Mouse (Mus musculus): Measurements from ENCODE around the gene Amdhd2. TPM values are rescaled to one million over a fixed set of nuclear protein-coding genes. Genes with fewer than 3 reads are reported as not detected.

Gene Amdhd2
- polyA plus RNA-seq, 1 experiment from 2014 or later = 28.8 TPM

- Histone ChIP-seq H3K9ac (replicated peaks; ENCODE audit: low read depth, low read length) (no peak overlapping the region), H3K4me1 (ENCODE audit: control insufficient read depth, insufficient read depth, low read length) (no peaks in the 10 kb centered on the region), H3K27ac (ENCODE audit: low read depth, low read length) (no peak overlapping the region), H3K27me3 (ENCODE audit: control insufficient read depth, insufficient read depth, low read length) (no peaks in the 10 kb centered on the region), H3K4me3 (ENCODE audit: low read depth, low read length) (no peak overlapping the region), H3K9me3 (ENCODE audit: control insufficient read depth, low read length) (no peaks in the 10 kb centered on the region), H3K36me3 (ENCODE audit: control insufficient read depth, insufficient read depth, low read length) (peaks cover 8% of the 10 kb centered on the region; the same call in 1 of the 2 replicates), H3K4me2 (ENCODE audit: low read depth, low read length) (no peak overlapping the region)
- WGBS = 86% methylated on average over 4 of the region's 4 CpGs
- ATAC-seq (ENCODE audit: low read depth) = no peak
Observed at GRCm38 (mm10) chr17:24113031-24113430, 50.5 kb downstream of the Amdhd2 start.

GRCm38 (mm10) chr17:24111256-24111655 lies 52.3 kb downstream of the Amdhd2 start:
- no peak overlapping the region for H3K9ac ChIP-seq (replicated peaks; ENCODE audit: low read depth, low read length)
- no peak overlapping the region for H3K4me3 ChIP-seq (ENCODE audit: low read depth, low read length)
- no peak for ATAC-seq (ENCODE audit: low read depth)
- H3K4me1 ChIP-seq (ENCODE audit: control insufficient read depth, insufficient read depth, low read length) = no peaks in the 10 kb centered on the region
- WGBS = 96% methylated on average over 1 of the region's 1 CpGs
- peaks cover 16% of the 10 kb centered on the region; the same call in 1 of the 2 replicates for H3K36me3 ChIP-seq (ENCODE audit: control insufficient read depth, insufficient read depth, low read length)
- H3K27ac ChIP-seq (ENCODE audit: low read depth, low read length) = no peak overlapping the region
- H3K4me2 ChIP-seq (ENCODE audit: low read depth, low read length) = no peak overlapping the region
- H3K9me3 ChIP-seq (ENCODE audit: control insufficient read depth, low read length) = no peaks in the 10 kb centered on the region
- H3K27me3 ChIP-seq (ENCODE audit: control insufficient read depth, insufficient read depth, low read length) = no peaks in the 10 kb centered on the region

- Histone ChIP-seq H3K4me1 (ENCODE audit: control insufficient read depth, insufficient read depth, low read length) (no peaks in the 10 kb centered on the region), H3K4me3 (ENCODE audit: low read depth, low read length) (no peak overlapping the region), H3K9me3 (ENCODE audit: control insufficient read depth, low read length) (no peaks in the 10 kb centered on the region), H3K4me2 (ENCODE audit: low read depth, low read length) (no peak overlapping the region), H3K27me3 (ENCODE audit: control insufficient read depth, insufficient read depth, low read length) (no peaks in the 10 kb centered on the region), H3K36me3 (ENCODE audit: control insufficient read depth, insufficient read depth, low read length) (peaks cover 21% of the 10 kb centered on the region; the same call in 1 of the 2 replicates), H3K27ac (ENCODE audit: low read depth, low read length) (no peak overlapping the region), H3K9ac (replicated peaks; ENCODE audit: low read depth, low read length) (no peak overlapping the region)
- no peak for ATAC-seq (ENCODE audit: low read depth)
- 78% methylated on average over 1 of the region's 1 CpGs for WGBS
Observed at GRCm38 (mm10) chr17:24108896-24109295, 54.7 kb downstream of the Amdhd2 start.

Other genes starting within 250 kb of the Amdhd2 start
- not detected in 2 replicates for gene Dcpp3, start 246.3 kb downstream of the Amdhd2 start, polyA plus RNA-seq (2014; fragmentation: Nextera tagmentation; extraction: Ambion mirVana)
- not detected in 2 replicates for gene Sbp, start 222.1 kb downstream of the Amdhd2 start, polyA plus RNA-seq (2014; fragmentation: Nextera tagmentation; extraction: Ambion mirVana)
- gene Sbpl, start 208.5 kb downstream of the Amdhd2 start, polyA plus RNA-seq (2014; fragmentation: Nextera tagmentation; extraction: Ambion mirVana) = not detected in 2 replicates
- 0.31 TPM in 1 of 2 replicates, not detected in the other for gene Prss30, start 183.2 kb downstream of the Amdhd2 start, polyA plus RNA-seq (2014; fragmentation: Nextera tagmentation; extraction: Ambion mirVana)
- gene Prss22, start 165.7 kb downstream of the Amdhd2 start, polyA plus RNA-seq (2014; fragmentation: Nextera tagmentation; extraction: Ambion mirVana) = not detected in 2 replicates
- 0.16 and 0.21 TPM in 2 replicates for gene Prss27, start 125.6 kb downstream of the Amdhd2 start, polyA plus RNA-seq (2014; fragmentation: Nextera tagmentation; extraction: Ambion mirVana)
- gene Kctd5, start 90.3 kb downstream of the Amdhd2 start, polyA plus RNA-seq (2014; fragmentation: Nextera tagmentation; extraction: Ambion mirVana) = 70.3 and 79.2 TPM in 2 replicates
- gene Pdpk1, start 12.8 kb downstream of the Amdhd2 start, polyA plus RNA-seq (2014; fragmentation: Nextera tagmentation; extraction: Ambion mirVana) = 80.5 and 83.9 TPM in 2 replicates
- 1,444 and 1,794 TPM in 2 replicates for gene Atp6v0c, start 5.9 kb upstream of the Amdhd2 start, polyA plus RNA-seq (2014; fragmentation: Nextera tagmentation; extraction: Ambion mirVana)
- 29.2 and 34.7 TPM in 2 replicates for gene Tbc1d24, start 41.8 kb upstream of the Amdhd2 start, polyA plus RNA-seq (2014; fragmentation: Nextera tagmentation; extraction: Ambion mirVana)
- gene Ntn3, start 45.8 kb upstream of the Amdhd2 start, polyA plus RNA-seq (2014; fragmentation: Nextera tagmentation; extraction: Ambion mirVana) = 5.0 and 5.3 TPM in 2 replicates
- 10.0 and 11.2 TPM in 2 replicates for gene Tedc2, start 57.1 kb upstream of the Amdhd2 start, polyA plus RNA-seq (2014; fragmentation: Nextera tagmentation; extraction: Ambion mirVana)
- 7.0 and 11.1 TPM in 2 replicates for gene Ccnf, start 87.7 kb upstream of the Amdhd2 start, polyA plus RNA-seq (2014; fragmentation: Nextera tagmentation; extraction: Ambion mirVana)
- 0.68 and 0.87 TPM in 2 replicates for gene Abca17, start 187.3 kb upstream of the Amdhd2 start, polyA plus RNA-seq (2014; fragmentation: Nextera tagmentation; extraction: Ambion mirVana)
- 33.0 and 37.1 TPM in 2 replicates for gene Abca3, start 188.2 kb upstream of the Amdhd2 start, polyA plus RNA-seq (2014; fragmentation: Nextera tagmentation; extraction: Ambion mirVana)